Mouse (Mus musculus): ENCODE results near the gene Pex5.

GRCm38 (mm10) chr6:124380142-124380541 is 34.7 kb downstream of the Pex5 start:
- TF ChIP-seq POLR2A (IDR thresholded peaks at IDR 0.05; ENCODE audit: insufficient read depth, low read depth, low read length) (no peak), CTCF (IDR thresholded peaks at IDR 0.05; ENCODE audit: insufficient read depth, low read depth, low read length) (no peak)

Data from olfactory bulb, adult 2 months (tissue).